Mouse (Mus musculus): ENCODE results near the gene Ugt1a10.
"Not testable (repeated sequence)": the region's sequence is repeated elsewhere in the genome, so short reads cannot be mapped to it uniquely, and the experiment has no call there.

GRCm38 (mm10) chr1:88125827-88126360, 70.7 kb downstream of the Ugt1a10 start:
- peak; percentile 32; the same call in 1 of the 2 replicates for TF ChIP-seq CTCF (IDR thresholded peaks at IDR 0.05; ENCODE audit: low read depth)
- TF ChIP-seq EP300 (IDR thresholded peaks at IDR 0.05; ENCODE audit: low read depth) = not testable (repeated sequence)
